Mouse (Mus musculus): Measurements from ENCODE around the gene Atoh8. TPM values are rescaled to one million over a fixed set of nuclear protein-coding genes. Genes with fewer than 3 reads are reported as not detected.
A peak's percentile ranks its signal among the peaks of the same experiment; 100 is the strongest.

Gene Atoh8
- polyA plus RNA-seq, 1 experiment from 2014 or later: 3.1 TPM

DNA sequence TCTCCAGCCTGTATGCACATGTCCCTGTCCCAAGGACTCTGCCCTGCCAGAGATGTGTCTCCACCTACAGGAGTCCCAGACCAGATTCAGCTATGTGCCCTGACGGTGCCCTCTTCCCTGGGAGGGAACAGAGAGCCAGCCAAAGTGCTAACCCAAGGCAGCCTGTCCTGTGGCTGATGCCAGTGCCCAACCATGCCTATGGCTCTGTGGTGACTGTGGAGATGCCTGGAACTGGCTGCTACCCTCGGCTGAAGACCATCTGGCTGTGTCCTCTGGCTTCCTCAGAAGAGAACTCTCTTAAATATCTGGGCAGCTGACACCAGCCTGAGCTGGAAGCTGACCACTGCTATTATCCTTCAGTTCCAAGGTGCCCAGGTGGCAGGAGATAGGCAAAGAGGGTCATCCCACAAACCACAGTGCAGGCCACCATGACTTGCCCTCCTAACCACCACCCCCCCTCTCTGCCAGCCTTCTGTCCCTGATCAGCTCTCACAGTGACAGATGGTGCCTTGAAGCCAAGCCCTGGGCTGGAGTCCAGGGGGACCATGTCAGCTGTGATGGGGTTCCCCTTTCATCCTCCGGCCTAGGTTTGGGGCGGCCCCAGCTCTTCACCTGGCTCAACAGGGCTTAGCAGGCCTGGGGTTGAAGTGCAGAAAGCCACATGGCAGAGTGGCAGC is 18.7 kb upstream of the Atoh8 start:
- Histone ChIP-seq H3K27me3 (replicated peaks) (0 out of 2 replicates have a peak, but pooled peaks cover 2% of the 10 kb centered on the region), H3K9ac (replicated peaks) (no peak overlapping the region), H3K36me3 (no peaks in the 10 kb centered on the region), H3K4me3 (replicated peaks) (no peak overlapping the region), H3K4me2 (no peak overlapping the region), H3K4me1 (no peaks in the 10 kb centered on the region), H3K9me3 (replicated peaks) (no peaks in the 10 kb centered on the region), H3K27ac (replicated peaks) (no peak overlapping the region)
- no peak for ATAC-seq (ENCODE audit: low FRiP score)
- WGBS: 74% methylated on average over 4 of the region's 4 CpGs

DNA sequence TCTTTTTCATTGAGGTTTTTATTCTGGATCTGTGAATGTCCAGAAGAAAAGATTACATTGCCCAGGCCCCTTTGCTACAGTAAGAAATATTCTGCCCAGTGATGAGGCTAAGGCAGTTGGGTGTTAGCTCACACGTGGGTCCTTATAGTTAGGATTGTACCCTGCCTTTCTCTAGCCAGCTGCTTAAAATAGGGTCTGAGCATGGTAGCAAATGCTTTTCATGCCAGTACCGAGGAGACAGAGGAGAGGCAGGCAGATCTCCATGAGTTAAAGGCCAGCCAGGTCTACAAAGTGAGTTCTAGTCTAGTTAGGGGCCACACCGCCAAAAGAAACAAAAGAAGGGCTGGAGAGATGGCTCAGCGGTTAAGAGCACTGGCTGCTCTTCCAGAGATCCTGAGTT is 17.8 kb upstream of the Atoh8 start:
- Histone ChIP-seq H3K27ac (replicated peaks) (no peak overlapping the region), H3K4me2 (no peak overlapping the region), H3K4me1 (peaks cover 3% of the 10 kb centered on the region; the same call in 1 of the 2 replicates), H3K27me3 (replicated peaks) (0 out of 2 replicates have a peak, but pooled peaks cover 2% of the 10 kb centered on the region), H3K4me3 (replicated peaks) (no peak overlapping the region), H3K36me3 (no peaks in the 10 kb centered on the region), H3K9ac (replicated peaks) (no peak overlapping the region), H3K9me3 (replicated peaks) (no peaks in the 10 kb centered on the region)
- no peak for ATAC-seq (ENCODE audit: low FRiP score)
- WGBS: 84% methylated on average over 4 of the region's 4 CpGs

DNA sequence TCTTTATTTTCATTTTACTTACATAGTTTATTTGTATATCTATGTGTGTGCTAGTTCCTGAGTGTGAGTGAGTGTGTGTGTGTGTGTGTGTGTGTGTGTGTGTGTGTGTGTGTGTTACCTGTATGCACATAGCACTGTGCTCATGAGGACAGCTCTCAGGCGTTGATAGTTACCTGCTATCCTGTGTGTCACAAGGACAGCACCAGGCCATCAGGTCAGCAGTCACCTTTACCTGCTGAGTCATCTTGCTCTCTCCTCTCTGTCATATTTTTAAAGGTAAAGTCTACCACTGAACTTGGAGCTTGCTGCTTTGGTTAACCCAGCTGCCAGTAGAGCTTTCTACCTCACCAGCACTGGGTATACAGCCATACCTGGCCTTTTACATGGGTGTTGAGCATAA is 17.1 kb upstream of the Atoh8 start:
- no peak for ATAC-seq (ENCODE audit: low FRiP score)
- peaks cover 3% of the 10 kb centered on the region; the same call in 1 of the 2 replicates for H3K4me1 ChIP-seq
- no peak overlapping the region for H3K4me3 ChIP-seq (replicated peaks)
- no peaks in the 10 kb centered on the region for H3K36me3 ChIP-seq
- H3K4me2 ChIP-seq: no peak overlapping the region
- 0 out of 2 replicates have a peak, but pooled peaks cover 2% of the 10 kb centered on the region for H3K27me3 ChIP-seq (replicated peaks)
- H3K9me3 ChIP-seq (replicated peaks): no peaks in the 10 kb centered on the region
- no peak overlapping the region for H3K9ac ChIP-seq (replicated peaks)
- no peak overlapping the region for H3K27ac ChIP-seq (replicated peaks)
- 69% methylated on average over 1 of the region's 1 CpGs for WGBS

DNA sequence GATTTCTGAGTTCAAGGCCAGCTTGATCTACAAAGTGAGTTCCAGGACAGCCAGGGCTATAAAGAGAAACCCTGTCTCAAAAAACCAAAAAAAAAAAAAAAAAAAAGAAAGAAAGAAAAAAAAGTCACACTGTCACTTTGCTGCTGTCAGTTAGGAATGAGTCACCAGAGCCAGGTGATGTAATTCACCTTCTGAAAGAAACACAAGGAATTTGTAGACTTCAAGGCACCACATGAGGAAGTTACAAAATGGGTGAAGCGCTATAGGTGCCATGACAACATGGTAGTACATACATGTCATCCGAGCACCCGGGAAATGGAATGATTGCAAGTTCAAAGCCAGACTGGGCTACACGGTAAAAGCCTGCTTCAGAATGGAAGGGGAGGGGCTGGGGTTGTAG is 14.6 kb upstream of the Atoh8 start:
- no peak for ATAC-seq (ENCODE audit: low FRiP score)
- H3K9ac ChIP-seq (replicated peaks): no peak overlapping the region
- WGBS: 89% methylated on average over 4 of the region's 4 CpGs
- H3K4me3 ChIP-seq (replicated peaks): no peak overlapping the region
- H3K4me2 ChIP-seq: no peak overlapping the region
- 0 out of 2 replicates have a peak, but pooled peaks cover 2% of the 10 kb centered on the region for H3K27me3 ChIP-seq (replicated peaks)
- H3K27ac ChIP-seq (replicated peaks): no peak overlapping the region
- H3K9me3 ChIP-seq (replicated peaks): no peaks in the 10 kb centered on the region
- no peaks in the 10 kb centered on the region for H3K36me3 ChIP-seq
- peaks cover 13% of the 10 kb centered on the region for H3K4me1 ChIP-seq

DNA sequence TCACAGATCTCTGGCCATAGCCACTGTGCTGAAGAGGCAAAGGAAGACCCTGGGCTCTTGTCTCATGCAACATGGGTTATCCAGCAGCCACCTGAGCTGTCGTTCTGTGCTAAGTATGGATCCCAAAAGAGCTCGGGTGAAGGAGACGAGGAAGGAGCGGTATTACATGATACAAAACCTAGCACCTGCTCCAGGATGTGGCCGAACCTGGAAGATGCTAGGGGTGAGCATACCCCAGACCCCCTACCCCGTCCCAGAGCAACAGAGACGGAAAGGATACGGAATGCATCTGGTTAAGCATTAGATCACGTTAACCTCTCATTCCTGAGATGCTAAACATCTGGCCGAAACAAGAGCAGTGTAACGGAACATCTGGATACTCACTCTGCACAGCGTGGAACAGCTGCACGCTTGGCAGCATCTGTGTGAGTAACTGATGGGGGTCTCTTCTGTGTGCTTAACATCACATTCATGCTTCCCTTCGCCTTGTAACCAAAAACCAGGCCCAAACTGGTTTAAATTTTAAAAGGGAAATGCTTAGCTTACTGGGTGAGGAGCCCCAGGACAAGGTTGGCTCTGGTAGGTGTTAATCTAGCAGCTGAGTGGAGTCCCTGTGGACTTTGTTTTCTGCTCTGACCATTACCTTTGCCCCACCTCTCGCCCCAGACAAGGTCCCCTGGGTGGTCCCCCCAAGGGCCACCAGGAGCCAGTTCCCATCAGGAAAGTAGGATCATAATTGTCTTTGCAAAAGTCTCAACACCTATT is 13.0 kb upstream of the Atoh8 start:
- Histone ChIP-seq H3K27ac (replicated peaks) (no peak overlapping the region), H3K9ac (replicated peaks) (no peak overlapping the region), H3K4me2 (no peak overlapping the region), H3K9me3 (replicated peaks) (no peaks in the 10 kb centered on the region), H3K36me3 (no peaks in the 10 kb centered on the region), H3K4me1 (peaks cover 25% of the 10 kb centered on the region), H3K4me3 (replicated peaks) (no peak overlapping the region), H3K27me3 (replicated peaks) (0 out of 2 replicates have a peak, but pooled peaks cover 2% of the 10 kb centered on the region)
- ATAC-seq (ENCODE audit: low FRiP score): no peak
- WGBS: 79% methylated on average over 15 of the region's 15 CpGs

DNA sequence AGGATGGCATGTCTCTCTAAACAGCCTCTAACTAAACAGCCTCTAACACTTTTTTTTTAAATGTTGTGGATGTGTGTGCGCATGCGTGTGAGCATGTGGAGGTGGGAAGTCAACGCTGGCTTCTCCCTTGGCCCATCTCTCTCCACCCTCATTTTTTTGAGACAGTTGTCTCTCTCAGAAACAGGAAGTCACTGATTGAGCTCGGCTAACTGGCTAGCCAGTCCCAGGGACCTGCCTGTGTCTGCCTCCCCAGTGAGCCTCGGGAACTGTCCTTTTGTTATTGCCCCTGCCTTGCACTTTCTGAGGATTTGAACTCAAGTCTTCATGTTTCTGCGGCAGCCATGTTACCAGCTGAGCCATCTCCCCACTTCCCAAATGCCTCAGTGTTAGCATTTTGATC is 10.9 kb upstream of the Atoh8 start:
- H3K4me1 ChIP-seq: peaks cover 30% of the 10 kb centered on the region
- no peak overlapping the region for H3K4me2 ChIP-seq
- H3K27me3 ChIP-seq (replicated peaks): no peaks in the 10 kb centered on the region; the same call in 1 of the 2 replicates
- no peak overlapping the region for H3K9ac ChIP-seq (replicated peaks)
- H3K36me3 ChIP-seq: no peaks in the 10 kb centered on the region
- H3K4me3 ChIP-seq (replicated peaks): no peak overlapping the region
- no peaks in the 10 kb centered on the region for H3K9me3 ChIP-seq (replicated peaks)
- H3K27ac ChIP-seq (replicated peaks): no peak overlapping the region
- 91% methylated on average over 6 of the region's 6 CpGs for WGBS
- ATAC-seq (ENCODE audit: low FRiP score): no peak

DNA sequence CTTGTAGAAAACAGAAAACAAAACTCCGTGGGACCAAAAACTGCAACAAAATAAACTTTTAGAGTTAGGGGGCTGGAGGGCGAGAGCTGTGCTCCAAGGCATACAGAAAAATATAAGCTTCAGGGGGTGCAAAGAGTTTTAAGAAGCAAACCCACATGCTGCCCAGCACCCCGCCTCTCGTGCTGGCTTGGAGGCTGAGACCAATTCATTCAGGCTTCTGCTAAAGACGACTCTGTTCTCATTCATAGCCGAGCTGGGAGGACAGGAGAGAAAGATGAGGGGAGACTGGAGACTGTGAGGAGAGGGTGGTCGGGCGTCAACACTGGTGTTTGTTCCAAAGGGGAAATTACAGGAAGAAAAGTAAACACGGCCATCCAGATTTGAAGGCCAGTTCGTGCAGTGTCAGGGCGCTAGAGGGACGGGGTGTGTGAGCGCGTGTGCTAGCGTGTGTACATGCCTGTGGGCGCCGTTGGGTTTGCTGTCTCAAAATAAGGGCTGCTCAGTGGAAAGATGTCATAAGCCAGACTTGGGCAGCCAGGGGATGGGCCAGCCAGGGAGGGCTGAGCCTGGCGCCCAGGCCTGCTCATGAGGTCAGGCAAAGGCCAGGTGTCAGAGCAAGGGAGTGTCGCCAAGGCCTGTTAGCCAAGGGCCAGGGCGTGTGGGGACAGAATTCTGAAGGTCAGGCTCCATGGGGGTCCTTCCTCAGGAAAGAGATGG is 9.3 kb upstream of the Atoh8 start:
- H3K36me3 ChIP-seq: no peaks in the 10 kb centered on the region

DNA sequence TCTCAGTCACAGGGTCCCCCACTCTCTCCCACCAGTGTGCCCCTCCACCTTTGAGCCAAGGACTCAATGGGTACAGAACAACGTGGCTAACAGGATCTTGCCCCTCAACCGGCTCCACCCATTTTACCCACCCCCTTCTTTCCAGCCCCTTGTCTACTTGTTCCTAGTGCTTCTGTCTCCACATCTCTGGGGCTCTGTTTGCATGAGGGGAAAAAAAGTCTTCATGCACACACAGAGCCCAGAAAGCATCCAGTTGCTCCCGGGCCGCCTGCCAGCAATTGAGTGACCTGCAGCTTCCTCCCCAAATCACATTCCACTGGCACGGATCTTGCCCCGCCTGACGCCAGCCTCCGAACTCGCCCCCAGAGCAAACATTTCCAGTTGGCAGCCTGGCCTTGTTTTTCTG is 8.8 kb upstream of the Atoh8 start:
- Histone ChIP-seq H3K4me2 (peak overlapping the region; percentile 17; the same call in 1 of the 2 replicates), H3K36me3 (no peaks in the 10 kb centered on the region), H3K4me3 (replicated peaks) (no peak overlapping the region), H3K9me3 (replicated peaks) (no peaks in the 10 kb centered on the region), H3K27ac (replicated peaks) (peak overlapping the region; percentile 74), H3K9ac (replicated peaks) (no peak overlapping the region), H3K27me3 (replicated peaks) (peaks cover 13% of the 10 kb centered on the region), H3K4me1 (peaks cover 32% of the 10 kb centered on the region)
- WGBS: 31% methylated on average over 9 of the region's 9 CpGs
- peak; percentile 80 for ATAC-seq (ENCODE audit: low FRiP score)

More for the DNA sequence above, 9.3 kb upstream of the Atoh8 start:
- Histone ChIP-seq H3K4me1 (peaks cover 32% of the 10 kb centered on the region), H3K9ac (replicated peaks) (no peak overlapping the region), H3K27me3 (replicated peaks) (peaks cover 8% of the 10 kb centered on the region), H3K9me3 (replicated peaks) (no peaks in the 10 kb centered on the region), H3K4me3 (replicated peaks) (no peak overlapping the region), H3K4me2 (peak overlapping the region; percentile 11; the same call in 1 of the 2 replicates), H3K27ac (replicated peaks) (peak overlapping the region; percentile 74)
- peak; percentile 64; the same call in 1 of the 2 replicates for ATAC-seq (ENCODE audit: low FRiP score)
- WGBS: 56% methylated on average over 20 of the region's 20 CpGs

DNA sequence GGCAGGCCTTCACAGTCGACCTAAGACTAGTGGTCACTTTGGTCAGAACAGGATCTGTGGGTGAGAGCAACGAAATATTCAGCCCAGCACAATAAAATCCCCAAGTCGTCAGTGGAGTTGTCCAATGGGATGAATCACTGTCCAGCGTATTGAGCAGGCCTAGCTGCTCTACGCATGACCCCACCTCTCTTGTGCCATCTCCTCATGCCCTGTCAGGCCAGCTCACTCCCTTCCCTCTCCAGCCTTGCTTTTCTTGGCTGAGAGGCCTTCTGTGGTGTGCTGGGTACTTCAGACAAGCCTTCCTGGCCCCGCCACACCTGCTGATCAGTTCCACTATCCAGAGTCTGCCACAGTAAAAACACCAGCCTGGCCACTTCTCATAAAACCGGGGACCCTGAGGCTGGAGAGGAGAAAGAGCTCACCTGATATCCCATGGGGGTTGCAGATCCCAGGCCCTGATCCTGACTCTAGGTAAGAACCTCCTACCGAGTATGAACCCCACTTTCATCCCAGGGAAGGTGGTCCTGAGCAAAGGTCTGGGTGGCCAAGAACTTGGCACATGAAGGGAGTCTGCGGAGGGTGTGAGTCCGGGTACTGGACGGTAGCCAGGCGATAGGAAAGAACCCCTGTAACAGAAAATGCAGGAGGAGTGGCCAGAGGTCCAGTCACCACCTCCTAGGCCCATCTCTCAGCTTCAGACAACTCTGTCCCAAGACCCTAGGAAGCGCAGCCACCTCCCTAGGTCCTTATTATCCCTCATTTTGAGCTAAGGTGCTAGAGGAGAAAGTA is 7.3 kb upstream of the Atoh8 start:
- Histone ChIP-seq H3K4me1 (peaks cover 29% of the 10 kb centered on the region), H3K36me3 (no peaks in the 10 kb centered on the region), H3K9ac (replicated peaks) (no peak overlapping the region), H3K4me3 (replicated peaks) (no peak overlapping the region), H3K4me2 (no peak overlapping the region), H3K27ac (replicated peaks) (no peak overlapping the region), H3K27me3 (replicated peaks) (peaks cover 26% of the 10 kb centered on the region), H3K9me3 (replicated peaks) (no peaks in the 10 kb centered on the region)
- ATAC-seq (ENCODE audit: low FRiP score): no peak
- 79% methylated on average over 13 of the region's 13 CpGs for WGBS

DNA sequence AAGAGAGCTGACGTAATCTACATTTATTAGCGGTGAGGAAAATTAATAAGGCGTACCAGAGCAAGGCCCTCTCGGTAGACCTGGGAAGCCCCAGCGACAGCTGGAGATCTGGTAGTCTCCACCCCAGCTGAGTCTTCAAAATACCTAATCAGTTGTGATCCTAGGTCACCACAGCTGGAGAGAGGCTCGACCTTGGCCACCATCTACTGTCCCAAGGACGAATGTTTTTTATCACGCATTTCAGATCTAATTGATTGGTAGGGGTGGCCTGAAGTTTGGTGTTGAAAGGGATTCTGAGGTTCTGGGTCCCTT is 6.4 kb upstream of the Atoh8 start:
- H3K4me1 ChIP-seq: peaks cover 31% of the 10 kb centered on the region
- no peak overlapping the region for H3K9ac ChIP-seq (replicated peaks)
- H3K4me3 ChIP-seq (replicated peaks): no peak overlapping the region
- H3K36me3 ChIP-seq: no peaks in the 10 kb centered on the region
- no peaks in the 10 kb centered on the region for H3K9me3 ChIP-seq (replicated peaks)
- no peak for ATAC-seq (ENCODE audit: low FRiP score)
- H3K27ac ChIP-seq (replicated peaks): no peak overlapping the region
- H3K4me2 ChIP-seq: no peak overlapping the region
- peaks cover 35% of the 10 kb centered on the region for H3K27me3 ChIP-seq (replicated peaks)
- 37% methylated on average over 8 of the region's 8 CpGs for WGBS

DNA sequence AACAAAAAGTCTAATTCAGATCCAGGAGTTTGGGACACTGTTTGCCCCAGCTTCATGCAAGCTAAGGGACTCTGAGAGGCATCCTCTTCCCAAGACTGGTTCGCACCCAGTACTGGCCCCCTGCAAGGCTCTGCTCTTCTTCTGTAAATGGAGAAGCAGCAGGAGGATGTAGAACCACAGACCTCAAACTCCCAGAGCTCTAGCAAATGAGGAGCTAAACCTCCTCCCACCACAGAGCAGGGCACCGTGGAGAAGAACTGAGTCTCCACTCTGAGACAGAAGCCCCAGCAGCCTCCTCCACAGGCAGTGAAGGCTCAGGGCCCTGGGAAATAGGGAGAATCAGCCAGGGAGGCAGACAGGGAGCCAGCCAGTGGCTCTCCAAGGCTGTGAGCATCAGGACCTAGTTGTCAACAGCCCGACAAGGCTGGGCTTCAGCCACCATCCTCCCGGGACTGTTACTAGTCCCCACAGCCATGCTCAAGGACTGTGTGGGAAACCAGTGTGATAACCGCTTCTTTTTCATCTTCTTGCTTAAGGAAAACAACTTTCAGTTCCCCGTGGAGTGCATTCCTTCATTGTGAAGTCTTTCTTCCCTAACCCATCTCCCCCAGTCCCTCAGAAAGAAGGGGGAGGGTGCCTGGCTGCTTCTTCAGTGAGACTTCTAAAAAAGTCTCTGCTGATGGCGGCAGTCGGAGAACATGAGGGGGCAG is 5.9 kb upstream of the Atoh8 start:
- Histone ChIP-seq H3K36me3 (no peaks in the 10 kb centered on the region), H3K4me3 (replicated peaks) (no peak overlapping the region), H3K27ac (replicated peaks) (no peak overlapping the region), H3K9ac (replicated peaks) (no peak overlapping the region), H3K27me3 (replicated peaks) (peaks cover 40% of the 10 kb centered on the region), H3K4me2 (no peak overlapping the region), H3K9me3 (replicated peaks) (no peaks in the 10 kb centered on the region), H3K4me1 (peaks cover 35% of the 10 kb centered on the region)
- no peak for ATAC-seq (ENCODE audit: low FRiP score)
- WGBS: 31% methylated on average over 8 of the region's 8 CpGs
